Mouse (Mus musculus): ENCODE results near the gene Fbxl18. TPM values are rescaled to one million over a fixed set of nuclear protein-coding genes. Genes with fewer than 3 reads are reported as not detected.

The Fbxl18 gene
- polyA plus RNA-seq, 1 experiment from 2014 or later: 14.5 TPM

DNA sequence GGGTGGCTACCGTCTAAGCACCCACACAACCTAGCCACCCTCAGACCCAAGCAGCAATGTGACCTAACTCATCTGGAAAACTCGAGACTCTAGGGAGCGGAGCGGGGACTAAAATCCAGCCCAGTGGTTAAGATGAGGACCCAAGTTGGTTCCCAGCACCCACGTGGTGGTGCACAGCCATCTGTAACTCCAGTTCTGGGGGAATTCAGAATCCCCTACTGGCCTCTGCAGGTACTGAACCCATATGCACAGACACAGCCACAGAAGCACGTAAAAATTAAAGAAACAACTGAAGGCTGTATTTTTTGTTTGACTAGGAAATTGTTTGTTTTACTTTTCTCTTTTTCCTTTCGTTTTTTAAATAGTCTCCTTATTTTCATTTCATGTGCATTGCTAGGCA lies 21.5 kb downstream of the Fbxl18 start:
- Histone ChIP-seq H3K9me3 (replicated peaks; ENCODE audit: control insufficient read depth, low read length) (no peaks in the 10 kb centered on the region), H3K36me3 (ENCODE audit: control insufficient read depth, insufficient read depth, low read length) (peaks cover 49% of the 10 kb centered on the region), H3K4me3 (ENCODE audit: low read depth, low read length) (no peak overlapping the region), H3K4me2 (ENCODE audit: low read length) (no peak overlapping the region), H3K4me1 (ENCODE audit: control insufficient read depth, insufficient read depth, low read length) (peaks cover 10% of the 10 kb centered on the region), H3K27me3 (replicated peaks; ENCODE audit: control insufficient read depth, insufficient read depth, low read length) (no peaks in the 10 kb centered on the region), H3K27ac (ENCODE audit: low read depth, low read length) (no peak overlapping the region), H3K9ac (ENCODE audit: low read length) (no peak overlapping the region)
- DNase-seq (ENCODE audit: low spot score) (no peak), ATAC-seq (no peak)
- WGBS: 98% methylated on average over 7 of the region's 7 CpGs

GRCm38 (mm10) chr5:142871765-142872164 lies 23.5 kb downstream of the Fbxl18 start:
- H3K27me3 ChIP-seq (replicated peaks; ENCODE audit: control insufficient read depth, insufficient read depth, low read length): no peaks in the 10 kb centered on the region
- H3K9ac ChIP-seq (ENCODE audit: low read length): 0 out of 2 replicates have a peak overlapping the region, but pooled peaks have one; percentile 21
- peak overlapping the region; percentile 33; the same call in 1 of the 2 replicates for H3K27ac ChIP-seq (ENCODE audit: low read depth, low read length)
- no peak overlapping the region for H3K4me2 ChIP-seq (ENCODE audit: low read length)
- WGBS: 52% methylated on average over 12 of the region's 12 CpGs
- H3K36me3 ChIP-seq (ENCODE audit: control insufficient read depth, insufficient read depth, low read length): peaks cover 41% of the 10 kb centered on the region
- no peak overlapping the region for H3K4me3 ChIP-seq (ENCODE audit: low read depth, low read length)
- no peaks in the 10 kb centered on the region for H3K9me3 ChIP-seq (replicated peaks; ENCODE audit: control insufficient read depth, low read length)
- H3K4me1 ChIP-seq (ENCODE audit: control insufficient read depth, insufficient read depth, low read length): peaks cover 10% of the 10 kb centered on the region
- no peak for DNase-seq (ENCODE audit: low spot score)
- ATAC-seq: no peak

DNA sequence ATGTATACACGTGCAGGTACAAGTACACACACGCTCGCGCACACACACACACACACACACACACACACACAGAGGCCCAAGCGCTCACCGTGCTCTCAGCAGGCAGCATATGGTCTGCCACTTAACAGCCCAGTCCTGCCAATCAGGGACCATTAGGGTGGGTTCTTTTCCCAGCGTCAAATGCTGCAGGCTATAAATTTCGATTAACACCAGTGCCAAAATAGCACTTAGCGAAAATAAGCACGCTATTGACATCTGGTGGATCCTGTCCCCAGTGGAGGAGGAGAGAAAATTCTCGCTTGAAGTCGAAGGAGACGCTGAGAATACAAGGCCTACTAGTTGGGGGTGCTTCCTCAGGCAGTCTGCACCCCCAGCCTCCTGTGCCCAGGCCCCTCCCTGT lies 25.8 kb downstream of the Fbxl18 start:
- no peaks in the 10 kb centered on the region for H3K9me3 ChIP-seq (replicated peaks; ENCODE audit: control insufficient read depth, low read length)
- H3K27me3 ChIP-seq (replicated peaks; ENCODE audit: control insufficient read depth, insufficient read depth, low read length): no peaks in the 10 kb centered on the region
- no peak overlapping the region for H3K4me3 ChIP-seq (ENCODE audit: low read depth, low read length)
- H3K36me3 ChIP-seq (ENCODE audit: control insufficient read depth, insufficient read depth, low read length): peaks cover 20% of the 10 kb centered on the region
- ATAC-seq: peak; percentile 90
- H3K27ac ChIP-seq (ENCODE audit: low read depth, low read length): peak overlapping the region; percentile 79; the same call in 1 of the 2 replicates
- no peak overlapping the region for H3K4me2 ChIP-seq (ENCODE audit: low read length)
- WGBS: 38% methylated on average over 13 of the region's 13 CpGs
- peaks cover 10% of the 10 kb centered on the region for H3K4me1 ChIP-seq (ENCODE audit: control insufficient read depth, insufficient read depth, low read length)
- no peak overlapping the region for H3K9ac ChIP-seq (ENCODE audit: low read length)
- DNase-seq (ENCODE audit: low spot score): peak; percentile 94

DNA sequence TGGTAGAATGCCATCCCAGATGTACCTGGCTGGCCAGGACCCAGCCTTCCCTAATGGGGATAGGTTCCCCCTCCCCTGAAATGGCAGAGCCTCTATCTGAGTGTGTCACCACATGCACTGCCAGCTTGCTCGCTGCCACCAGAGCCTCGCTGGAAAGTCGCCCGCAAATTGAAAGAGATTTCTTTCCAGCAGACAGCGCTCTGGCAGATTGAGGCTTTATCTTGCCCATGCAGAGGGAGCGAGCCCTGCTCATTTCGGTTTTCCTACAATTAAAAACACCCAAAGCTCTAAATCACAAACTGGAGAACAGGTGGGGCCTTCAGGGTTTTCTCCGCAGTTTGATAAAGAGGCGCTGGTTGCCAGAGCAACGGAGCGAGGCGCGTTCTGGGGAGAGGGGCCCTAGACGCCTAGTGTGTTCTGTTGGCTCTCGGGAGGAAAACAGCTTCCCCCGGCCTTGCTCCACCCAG lies 37.4 kb downstream of the Fbxl18 start:
- Histone ChIP-seq H3K4me1 (ENCODE audit: control insufficient read depth, insufficient read depth, low read length) (peaks cover 4% of the 10 kb centered on the region), H3K27ac (ENCODE audit: low read depth, low read length) (peak overlapping the region; percentile 87), H3K9ac (ENCODE audit: low read length) (no peak overlapping the region; the same call in 1 of the 2 replicates), H3K9me3 (replicated peaks; ENCODE audit: control insufficient read depth, low read length) (no peaks in the 10 kb centered on the region), H3K4me2 (ENCODE audit: low read length) (peak overlapping the region; percentile 23; the same call in 1 of the 2 replicates), H3K27me3 (replicated peaks; ENCODE audit: control insufficient read depth, insufficient read depth, low read length) (no peaks in the 10 kb centered on the region), H3K4me3 (ENCODE audit: low read depth, low read length) (no peak overlapping the region), H3K36me3 (ENCODE audit: control insufficient read depth, insufficient read depth, low read length) (no peaks in the 10 kb centered on the region)
- ATAC-seq (peak; percentile 86), DNase-seq (ENCODE audit: low spot score) (peak; percentile 95)
- WGBS: 12% methylated on average over 16 of the region's 16 CpGs

DNA sequence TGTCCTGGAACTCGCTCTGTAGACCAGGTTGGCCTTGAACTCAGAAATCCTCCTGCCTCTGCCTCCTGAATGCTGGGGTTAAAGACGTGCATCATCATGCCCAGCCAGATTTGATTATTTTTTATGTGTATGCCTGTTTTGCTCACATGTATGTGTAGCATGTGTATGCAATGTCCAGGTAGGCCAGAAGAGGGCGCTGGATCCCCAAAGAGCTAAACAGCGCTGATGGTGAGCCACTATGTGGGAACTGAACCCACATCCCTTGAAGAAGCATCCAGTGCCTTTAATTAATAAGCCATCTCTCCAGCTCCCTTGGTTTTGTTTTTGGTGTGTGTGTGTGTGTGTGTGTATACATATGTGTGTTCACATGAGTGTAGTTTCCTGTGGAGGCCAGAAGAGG lies 38.8 kb downstream of the Fbxl18 start:
- no peak for DNase-seq (ENCODE audit: low spot score)
- Histone ChIP-seq H3K9ac (ENCODE audit: low read length) (no peak overlapping the region), H3K4me2 (ENCODE audit: low read length) (no peak overlapping the region), H3K4me3 (ENCODE audit: low read depth, low read length) (no peak overlapping the region), H3K27ac (ENCODE audit: low read depth, low read length) (no peak overlapping the region), H3K36me3 (ENCODE audit: control insufficient read depth, insufficient read depth, low read length) (no peaks in the 10 kb centered on the region), H3K27me3 (replicated peaks; ENCODE audit: control insufficient read depth, insufficient read depth, low read length) (no peaks in the 10 kb centered on the region), H3K4me1 (ENCODE audit: control insufficient read depth, insufficient read depth, low read length) (peaks cover 4% of the 10 kb centered on the region), H3K9me3 (replicated peaks; ENCODE audit: control insufficient read depth, low read length) (no peaks in the 10 kb centered on the region)
- WGBS: 80% methylated on average over 4 of the region's 4 CpGs
- no peak for ATAC-seq

DNA sequence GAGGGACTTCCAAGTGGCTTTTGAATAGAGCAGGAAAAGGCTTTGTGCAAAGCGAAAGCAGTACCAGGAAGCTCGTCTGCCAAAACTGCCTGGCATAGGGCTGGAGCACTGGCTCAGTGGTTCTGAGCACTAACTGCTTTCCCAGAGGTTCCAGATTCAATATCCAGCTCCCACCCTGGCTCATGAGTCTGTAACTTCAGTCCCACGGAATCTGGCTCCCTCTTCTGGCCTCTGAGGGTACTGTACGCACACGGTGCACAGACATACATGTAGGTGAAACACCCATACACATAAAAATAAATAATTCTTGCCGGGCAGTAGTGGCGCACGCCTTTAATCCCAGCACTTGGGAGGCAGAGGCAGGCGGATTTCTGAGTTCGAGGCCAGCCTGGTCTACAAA lies 40.3 kb downstream of the Fbxl18 start:
- H3K4me2 ChIP-seq (ENCODE audit: low read length): no peak overlapping the region
- no peak overlapping the region for H3K4me3 ChIP-seq (ENCODE audit: low read depth, low read length)
- no peaks in the 10 kb centered on the region for H3K27me3 ChIP-seq (replicated peaks; ENCODE audit: control insufficient read depth, insufficient read depth, low read length)
- H3K4me1 ChIP-seq (ENCODE audit: control insufficient read depth, insufficient read depth, low read length): peaks cover 4% of the 10 kb centered on the region
- H3K9me3 ChIP-seq (replicated peaks; ENCODE audit: control insufficient read depth, low read length): no peaks in the 10 kb centered on the region
- 69% methylated on average over 10 of the region's 10 CpGs for WGBS
- no peak overlapping the region for H3K9ac ChIP-seq (ENCODE audit: low read length)
- H3K27ac ChIP-seq (ENCODE audit: low read depth, low read length): no peak overlapping the region
- peak; percentile 75 for DNase-seq (ENCODE audit: low spot score)
- ATAC-seq: no peak
- H3K36me3 ChIP-seq (ENCODE audit: control insufficient read depth, insufficient read depth, low read length): no peaks in the 10 kb centered on the region

DNA sequence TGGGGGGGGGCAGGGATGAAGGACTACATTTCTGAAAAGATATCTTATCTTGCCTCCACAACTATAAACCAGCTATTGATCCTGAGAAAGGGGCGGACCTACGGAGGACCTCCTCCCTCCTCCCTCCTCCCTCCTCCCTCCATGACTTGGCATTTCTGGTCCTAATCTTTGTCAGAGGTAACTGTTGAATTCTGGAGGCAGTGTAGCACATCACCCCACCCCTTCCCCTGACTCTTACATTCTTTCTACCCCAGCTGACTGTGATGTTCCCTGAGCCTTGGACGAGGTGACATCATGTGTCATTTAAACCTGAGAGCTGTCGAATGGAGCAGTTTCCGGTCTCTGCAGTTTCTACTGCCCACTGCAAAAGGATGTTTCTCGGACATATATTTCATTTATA lies 41.6 kb downstream of the Fbxl18 start:
- Histone ChIP-seq H3K4me2 (ENCODE audit: low read length) (no peak overlapping the region), H3K27ac (ENCODE audit: low read depth, low read length) (no peak overlapping the region), H3K4me1 (ENCODE audit: control insufficient read depth, insufficient read depth, low read length) (peaks cover 4% of the 10 kb centered on the region), H3K9me3 (replicated peaks; ENCODE audit: control insufficient read depth, low read length) (no peaks in the 10 kb centered on the region), H3K27me3 (replicated peaks; ENCODE audit: control insufficient read depth, insufficient read depth, low read length) (no peaks in the 10 kb centered on the region), H3K4me3 (ENCODE audit: low read depth, low read length) (no peak overlapping the region), H3K9ac (ENCODE audit: low read length) (no peak overlapping the region), H3K36me3 (ENCODE audit: control insufficient read depth, insufficient read depth, low read length) (no peaks in the 10 kb centered on the region)
- DNase-seq (ENCODE audit: low spot score): no peak
- 88% methylated on average over 6 of the region's 6 CpGs for WGBS
- no peak for ATAC-seq

DNA sequence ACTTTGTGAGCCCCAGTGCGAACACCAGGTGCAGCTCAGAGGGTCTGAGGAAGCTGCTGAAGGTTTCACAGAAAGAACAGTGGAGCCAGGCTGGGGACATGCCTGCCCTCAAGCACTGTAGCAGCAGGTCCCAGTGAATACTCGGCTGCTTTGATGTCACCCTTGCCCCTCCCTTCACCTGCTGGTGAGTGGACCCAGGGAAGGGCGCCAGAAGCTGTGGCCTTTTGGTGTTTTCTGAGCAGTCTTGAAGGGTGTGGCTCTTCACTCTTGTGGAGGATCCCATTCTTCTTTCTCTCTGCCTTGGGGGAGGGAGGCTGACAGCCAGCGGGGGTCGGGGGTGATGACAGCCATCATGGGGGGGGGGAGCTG lies 43.6 kb downstream of the Fbxl18 start:
- H3K4me3 ChIP-seq (ENCODE audit: low read depth, low read length): no peak overlapping the region
- no peak overlapping the region for H3K27ac ChIP-seq (ENCODE audit: low read depth, low read length)
- no peaks in the 10 kb centered on the region for H3K9me3 ChIP-seq (replicated peaks; ENCODE audit: control insufficient read depth, low read length)
- WGBS: 69% methylated on average over 5 of the region's 5 CpGs
- no peaks in the 10 kb centered on the region for H3K36me3 ChIP-seq (ENCODE audit: control insufficient read depth, insufficient read depth, low read length)
- no peaks in the 10 kb centered on the region for H3K4me1 ChIP-seq (ENCODE audit: control insufficient read depth, insufficient read depth, low read length)
- no peak overlapping the region for H3K9ac ChIP-seq (ENCODE audit: low read length)
- H3K27me3 ChIP-seq (replicated peaks; ENCODE audit: control insufficient read depth, insufficient read depth, low read length): no peaks in the 10 kb centered on the region
- ATAC-seq (no peak), DNase-seq (ENCODE audit: low spot score) (no peak)
- H3K4me2 ChIP-seq (ENCODE audit: low read length): no peak overlapping the region

DNA sequence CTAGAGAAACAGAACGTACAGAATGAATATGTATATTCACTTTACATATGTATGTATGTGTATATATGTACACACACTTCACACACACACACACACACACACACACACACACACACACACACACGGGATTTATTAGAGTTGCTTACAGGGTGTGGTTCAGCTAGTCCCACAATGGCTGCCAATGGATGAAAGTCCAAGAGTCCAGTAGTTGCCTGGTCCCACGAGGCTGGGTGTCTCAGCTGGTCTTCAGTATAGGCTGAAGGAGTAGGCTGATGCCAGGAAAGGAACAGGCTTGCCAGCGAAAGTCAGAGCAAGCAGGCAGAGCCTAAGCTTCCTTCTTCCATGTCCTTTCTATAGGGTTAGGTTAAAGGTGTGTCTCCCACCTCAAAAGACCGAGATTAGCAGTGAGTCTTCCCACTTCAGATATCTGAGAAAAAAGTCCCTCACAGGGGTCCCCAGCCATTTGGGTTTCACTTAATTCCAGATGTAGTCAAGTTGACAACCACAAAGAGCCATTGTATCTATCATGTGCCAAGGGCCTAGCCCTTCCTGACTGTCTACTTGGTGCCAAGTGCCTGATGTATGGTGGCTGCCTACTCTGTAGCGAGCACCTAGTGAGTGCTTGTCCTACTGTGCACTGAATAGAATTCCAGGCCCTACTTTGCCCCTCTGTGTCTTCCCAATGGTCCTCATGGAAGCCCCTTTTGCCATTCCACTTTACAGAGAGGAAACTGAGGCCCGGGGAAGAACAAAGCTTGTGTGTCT lies 44.1 kb downstream of the Fbxl18 start:
- no peak for DNase-seq (ENCODE audit: low spot score)
- no peaks in the 10 kb centered on the region for H3K9me3 ChIP-seq (replicated peaks; ENCODE audit: control insufficient read depth, low read length)
- no peak overlapping the region for H3K4me3 ChIP-seq (ENCODE audit: low read depth, low read length)
- no peak overlapping the region for H3K4me2 ChIP-seq (ENCODE audit: low read length)
- no peak overlapping the region for H3K27ac ChIP-seq (ENCODE audit: low read depth, low read length)
- H3K4me1 ChIP-seq (ENCODE audit: control insufficient read depth, insufficient read depth, low read length): no peaks in the 10 kb centered on the region
- H3K36me3 ChIP-seq (ENCODE audit: control insufficient read depth, insufficient read depth, low read length): no peaks in the 10 kb centered on the region
- no peak overlapping the region for H3K9ac ChIP-seq (ENCODE audit: low read length)
- 88% methylated on average over 7 of the region's 7 CpGs for WGBS
- H3K27me3 ChIP-seq (replicated peaks; ENCODE audit: control insufficient read depth, insufficient read depth, low read length): no peaks in the 10 kb centered on the region
- no peak for ATAC-seq

Measured in forebrain, embryonic 14.5 days (tissue).